Mouse (Mus musculus) c-Kit-positive CD71-positive TER-119-positive erythroid progenitor cells, embryonic 14.5 days (primary cell): ENCODE measurements around the gene Cstf1.

Experiments
- DNase-seq: peaks from one replicate; pipeline ENCODE4 v3.0.0-alpha.2; 2013; ENCODE audit warnings: low spot score

The Cstf1 gene

GRCm38 (mm10) chr2:172370411-172371223, at the start of gene Cstf1, which contains the start of gene Aurka:
TSS of gene Cstf1 (plus strand) at chr2:172370681.
TSS of gene Aurka (minus strand) at chr2:172370535.
- peak; percentile 96 for DNase-seq

DNA sequence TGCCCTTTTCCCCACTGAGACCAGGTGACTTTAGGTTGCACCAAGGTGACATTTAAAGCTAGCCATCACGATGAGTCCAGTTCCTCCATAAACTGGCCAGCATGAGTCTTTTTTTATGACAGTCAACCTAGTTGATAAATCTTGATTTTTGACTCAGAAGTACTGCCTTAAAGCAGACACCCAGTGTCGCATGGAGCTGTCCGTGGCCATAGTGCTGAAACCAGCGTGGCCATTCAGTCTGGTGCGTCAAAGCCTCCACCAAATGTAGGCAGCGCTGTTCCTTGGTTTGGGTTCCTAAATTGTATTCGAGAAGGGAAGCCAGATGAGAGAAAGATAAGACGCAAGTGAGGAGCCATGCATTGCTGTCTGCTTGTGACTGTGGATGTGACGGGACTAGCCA, 49.6 kb upstream of the Cstf1 start:
- peak; percentile 45 for DNase-seq

GRCm38 (mm10) chr2:172328248-172328647, 42.2 kb upstream of the Cstf1 start:
- DNase-seq, result no peak

DNA sequence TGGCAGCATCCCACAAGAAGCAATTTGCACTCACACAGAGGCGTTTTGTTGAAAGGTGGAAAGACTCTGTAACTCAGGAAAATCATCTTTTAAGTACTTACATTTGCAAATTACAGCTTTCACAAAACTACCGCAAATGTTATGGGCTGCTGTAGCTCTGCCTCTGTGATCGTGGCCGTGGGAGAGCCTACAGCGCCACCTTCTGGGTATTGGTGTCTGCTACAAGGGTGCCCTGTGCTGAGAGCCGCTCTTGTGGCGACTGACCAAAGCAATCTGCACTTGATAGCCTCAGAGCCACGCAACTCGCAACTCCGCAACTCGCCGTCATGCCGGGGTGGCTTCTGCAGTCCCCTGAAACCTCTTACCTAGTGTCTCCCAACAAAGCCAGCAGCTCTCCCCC, 41.3 kb upstream of the Cstf1 start:
- DNase-seq, result peak; percentile 66

DNA sequence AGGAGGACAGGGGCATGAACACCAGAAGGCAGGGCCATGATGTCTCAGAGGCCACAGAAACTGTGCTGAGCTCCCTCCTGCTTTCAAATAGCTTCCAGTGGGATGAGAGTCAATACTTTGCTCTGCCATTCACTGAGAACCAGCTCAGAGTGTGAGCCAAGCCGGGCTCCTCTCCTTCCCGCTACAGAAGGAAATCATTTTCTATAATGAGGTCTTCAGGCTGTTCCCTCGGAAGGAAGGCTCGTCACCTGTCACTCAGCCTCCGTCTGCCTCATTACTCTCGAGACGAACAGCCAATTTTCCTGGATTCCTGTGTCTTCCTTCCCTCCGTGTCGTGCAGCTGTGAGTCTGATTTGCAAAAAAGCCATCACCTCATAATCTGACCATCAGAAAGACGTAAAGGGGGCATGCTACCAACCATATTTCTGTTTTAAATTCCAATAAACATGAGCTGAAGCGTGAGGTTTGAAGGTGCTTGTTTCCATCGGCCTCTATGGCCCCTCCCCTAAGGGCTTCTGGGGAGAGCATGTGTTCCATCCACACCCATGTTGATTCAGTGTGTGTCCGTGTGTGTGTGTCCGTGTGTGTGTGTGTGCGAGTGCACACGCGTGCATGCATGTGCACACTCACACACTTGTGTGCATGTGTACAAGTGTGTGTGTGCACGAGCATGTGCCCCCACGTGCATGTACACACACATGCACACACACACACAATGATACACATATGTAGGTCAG, 32.1 kb upstream of the Cstf1 start:
- DNase-seq, result no peak

DNA sequence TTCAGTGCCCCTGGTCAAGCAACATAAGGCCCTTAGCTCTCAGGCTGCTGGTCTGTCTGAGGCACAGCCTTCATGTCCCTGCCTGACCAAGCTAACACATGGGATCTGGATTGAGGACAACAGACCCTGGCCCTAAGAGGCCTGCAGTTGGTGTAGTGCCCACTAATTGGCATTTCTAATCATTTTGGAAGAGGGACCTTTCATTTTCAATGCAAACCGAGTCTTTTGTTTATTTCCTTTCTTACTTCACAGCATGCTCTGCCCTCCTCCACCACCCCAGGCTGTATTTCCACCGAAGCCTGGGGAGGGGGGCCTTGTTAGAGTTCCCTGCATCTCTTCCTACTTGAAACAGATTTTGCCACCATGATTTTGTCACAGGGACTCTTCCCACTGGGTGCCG, 29.5 kb upstream of the Cstf1 start:
- DNase-seq, result no peak

DNA sequence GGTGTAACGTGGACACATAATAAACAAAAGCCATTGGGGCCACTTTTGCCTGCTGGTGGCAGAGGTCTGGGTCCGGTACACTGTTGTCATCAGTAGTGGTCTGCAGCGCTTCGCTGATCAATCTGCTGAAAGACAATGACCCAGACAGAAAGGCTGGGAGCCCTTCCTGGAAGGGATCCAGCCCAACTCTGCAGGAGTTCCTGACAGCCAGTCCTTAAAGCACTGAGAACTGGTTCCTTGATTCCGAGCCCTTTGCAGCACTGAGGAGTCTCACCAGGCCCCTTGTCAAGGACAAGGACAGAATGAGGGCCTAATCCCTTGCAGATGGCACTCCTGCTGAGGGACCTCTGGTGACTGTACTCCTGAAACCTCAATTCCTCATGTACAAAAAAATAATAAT, 28.9 kb upstream of the Cstf1 start:
- no peak for DNase-seq

DNA sequence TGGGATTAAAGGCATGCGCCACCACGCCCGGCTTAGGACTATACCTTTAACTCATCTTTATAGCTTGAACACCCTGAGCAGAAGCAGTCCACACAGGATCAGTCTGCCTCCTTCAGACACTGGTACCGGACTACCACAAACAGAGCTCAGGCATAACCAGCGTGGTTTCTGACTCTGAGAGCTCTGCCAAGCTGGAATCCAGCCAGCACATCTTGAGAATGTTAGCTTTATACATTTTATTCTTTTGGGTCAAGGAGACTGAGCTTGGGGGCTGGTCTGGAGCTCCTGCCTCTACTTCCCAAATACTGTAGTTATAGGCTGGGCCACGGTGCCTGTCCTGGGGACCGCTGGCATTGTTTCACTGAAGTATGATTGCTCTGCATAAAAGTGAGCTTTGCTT, 26.7 kb upstream of the Cstf1 start:
- no peak for DNase-seq

DNA sequence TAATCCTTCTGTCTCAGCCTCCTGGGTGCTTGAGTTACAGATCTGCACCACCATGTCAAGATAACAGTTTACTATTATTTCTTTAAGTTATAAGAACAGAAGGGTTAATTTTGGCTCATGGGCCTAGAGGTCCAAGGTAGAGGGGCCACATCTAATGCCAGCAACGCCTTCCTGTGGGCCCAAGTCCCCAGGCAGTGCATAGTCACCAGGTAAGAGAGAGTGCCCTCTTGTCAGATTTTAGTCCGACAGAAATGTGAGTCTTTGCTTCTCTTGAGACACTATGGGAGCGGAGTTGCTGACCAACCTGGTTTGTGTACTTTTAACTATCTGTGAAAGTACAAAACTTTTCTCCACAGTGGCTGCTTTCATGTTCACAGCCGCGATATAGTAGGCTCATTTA, 25.8 kb upstream of the Cstf1 start:
- DNase-seq, result no peak

- DNase-seq, result peak; percentile 99
Measured at GRCm38 (mm10) chr2:172345258-172345738, 25.2 kb upstream of the Cstf1 start, which contains the start of gene Fam210b. TSS of gene Fam210b (plus strand) at chr2:172345565.

DNA sequence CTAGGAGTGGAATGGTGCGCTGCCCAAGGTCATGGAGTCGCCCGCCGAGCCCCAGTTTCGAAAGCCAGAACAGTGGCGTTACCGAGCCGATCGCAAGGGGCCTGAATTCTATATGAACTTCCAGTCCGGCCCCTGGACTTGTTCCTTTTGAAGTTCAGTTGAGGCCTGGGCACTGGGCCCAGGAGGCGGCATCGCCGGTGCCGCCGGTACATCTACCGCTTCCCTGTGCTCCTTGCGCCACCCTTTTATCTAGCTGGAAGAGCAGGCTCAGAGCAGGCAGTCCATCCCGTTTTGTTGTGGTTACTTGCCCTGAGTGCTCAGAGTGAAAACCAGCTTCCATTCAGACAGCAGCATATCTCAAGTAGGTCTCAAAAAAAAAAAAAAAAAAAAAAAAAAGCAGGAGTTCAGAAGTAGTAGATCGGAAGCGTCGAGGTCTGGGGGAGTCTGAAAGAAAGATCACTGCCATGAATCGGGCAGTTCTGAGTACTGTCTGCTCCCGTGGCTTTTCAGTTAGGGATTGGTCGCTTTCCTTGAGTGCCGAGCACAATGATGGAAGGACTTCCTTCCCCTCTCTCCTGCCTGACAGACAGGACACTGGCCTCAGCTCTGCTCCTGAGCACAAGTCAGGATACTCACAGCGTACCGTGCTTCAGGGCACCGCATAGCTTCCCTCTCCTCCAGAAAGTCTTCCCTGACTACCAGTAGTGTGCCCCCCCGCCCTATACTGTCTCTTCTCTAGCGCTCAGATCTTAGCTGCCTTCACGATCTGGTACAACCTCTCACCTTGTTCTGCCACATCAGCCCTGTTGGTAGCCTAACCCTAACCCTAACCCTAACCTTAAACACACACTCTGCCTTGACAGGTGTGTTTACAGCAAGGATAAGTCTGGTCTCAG, 24.2 kb upstream of the Cstf1 start:
- DNase-seq, result peak; percentile 44

- DNase-seq, result peak; percentile 80
Measured at GRCm38 (mm10) chr2:172346933-172347611, 23.4 kb upstream of the Cstf1 start.

- DNase-seq, result peak; percentile 87
Measured at GRCm38 (mm10) chr2:172348297-172348950, 22.1 kb upstream of the Cstf1 start.

DNA sequence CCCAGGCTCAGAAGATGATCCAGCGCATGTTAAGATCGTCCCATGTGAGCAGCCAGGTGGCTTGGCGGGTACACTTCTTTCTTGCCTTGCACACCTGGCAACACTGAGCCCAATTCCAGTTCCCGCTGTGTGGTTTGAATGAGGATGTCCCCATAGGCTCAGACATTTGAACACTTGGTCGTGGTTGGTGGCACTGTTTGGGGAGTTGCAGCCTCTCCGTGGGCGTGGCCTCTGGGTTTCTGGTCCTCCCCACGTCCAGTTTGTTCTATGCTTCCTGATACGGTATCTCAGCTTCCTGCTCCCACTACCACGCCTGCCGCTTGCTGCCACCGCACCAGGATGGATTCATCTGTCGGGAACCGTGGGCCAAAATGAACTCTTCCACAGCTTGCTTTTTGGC, 20.7 kb upstream of the Cstf1 start:
- peak; percentile 40 for DNase-seq

DNA sequence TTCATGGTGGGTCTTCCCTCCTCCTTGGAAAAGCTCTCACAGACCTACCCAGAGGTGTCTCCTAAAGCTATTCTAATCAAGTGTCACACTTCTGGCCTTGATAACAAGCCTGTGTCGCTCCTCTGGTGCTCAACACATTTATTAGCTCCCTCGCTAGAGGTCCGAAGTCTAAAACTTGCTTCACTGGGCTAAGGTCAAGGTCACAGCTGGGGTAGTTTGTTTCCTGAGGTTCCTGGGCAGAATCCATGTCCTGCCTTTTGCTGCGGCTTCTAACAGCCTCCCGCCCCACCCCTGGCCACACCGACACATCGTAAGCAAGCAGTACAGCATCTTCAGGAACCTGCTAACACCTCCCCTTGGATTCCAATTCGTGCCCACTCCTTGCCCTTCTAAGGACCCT, 19.7 kb upstream of the Cstf1 start:
- no peak for DNase-seq

- DNase-seq, result no peak
Measured at GRCm38 (mm10) chr2:172353218-172353617, 17.3 kb upstream of the Cstf1 start.

DNA sequence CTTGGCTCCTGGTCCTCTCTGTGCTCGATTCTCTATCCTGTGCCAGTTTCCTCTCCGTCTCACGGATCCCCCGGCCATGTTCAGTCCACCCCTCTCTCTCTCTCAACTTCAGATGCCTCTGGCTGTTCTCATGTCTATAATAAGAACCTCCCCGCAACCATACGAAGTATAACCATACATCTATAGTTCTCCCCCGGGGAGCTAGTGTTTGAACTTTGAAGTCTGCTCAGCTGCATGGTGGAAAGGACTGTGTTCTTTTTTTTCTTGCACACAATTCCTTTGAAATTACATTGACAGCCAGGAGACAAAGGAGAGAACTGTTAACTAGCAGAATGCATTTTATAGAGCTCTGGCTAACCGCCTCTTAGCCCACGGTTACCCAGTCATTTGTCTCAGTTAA, 15.7 kb upstream of the Cstf1 start:
- DNase-seq, result no peak

- DNase-seq, result no peak
Measured at GRCm38 (mm10) chr2:172355833-172356232, 14.6 kb upstream of the Cstf1 start.

- DNase-seq, result no peak
Measured at GRCm38 (mm10) chr2:172363176-172363575, 7.3 kb upstream of the Cstf1 start.

GRCm38 (mm10) chr2:172371258-172371657, 777 bp downstream of the Cstf1 start:
- no peak for DNase-seq

- no peak for DNase-seq
Measured at GRCm38 (mm10) chr2:172376551-172376950, 6.1 kb downstream of the Cstf1 start.
